Mouse (Mus musculus) testis, postnatal 14 days (tissue): Measurements from ENCODE around the gene Llgl2.

Experiments
- DNase-seq: peaks from one replicate; pipeline ENCODE4 v3.0.0; 2021; ENCODE audit warnings: low spot score

Gene Llgl2

DNA sequence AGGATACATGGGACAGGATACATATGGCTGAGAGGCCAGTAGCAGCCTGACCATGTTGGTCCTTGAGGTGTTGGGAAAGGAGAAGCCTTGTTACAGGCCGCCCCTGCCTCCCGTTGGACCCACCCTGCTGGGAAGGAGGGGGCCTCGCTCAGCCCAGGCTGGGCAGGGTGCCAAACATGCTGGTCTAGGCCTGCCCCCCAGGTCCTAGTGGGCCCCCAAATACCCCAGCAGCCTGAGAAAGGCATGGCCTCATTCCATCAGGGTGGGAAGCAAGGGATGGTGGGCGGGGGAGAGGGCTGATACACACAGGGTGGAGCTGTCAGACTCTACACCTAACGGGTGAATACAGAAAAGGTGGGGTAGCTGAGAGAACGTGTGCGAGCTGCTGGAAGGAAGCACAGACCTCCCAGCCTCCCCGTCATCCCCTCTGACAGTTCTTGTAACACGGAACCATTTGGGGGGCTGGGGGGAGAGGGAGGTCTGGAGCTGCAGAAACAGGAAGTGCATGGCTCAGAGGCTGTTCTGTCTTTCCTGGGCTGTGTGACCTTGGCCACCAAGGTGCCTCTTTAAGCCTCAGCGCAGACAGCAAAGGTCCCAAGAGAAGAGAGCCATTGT is 15.0 kb upstream of the Llgl2 start:
- DNase-seq = no peak

DNA sequence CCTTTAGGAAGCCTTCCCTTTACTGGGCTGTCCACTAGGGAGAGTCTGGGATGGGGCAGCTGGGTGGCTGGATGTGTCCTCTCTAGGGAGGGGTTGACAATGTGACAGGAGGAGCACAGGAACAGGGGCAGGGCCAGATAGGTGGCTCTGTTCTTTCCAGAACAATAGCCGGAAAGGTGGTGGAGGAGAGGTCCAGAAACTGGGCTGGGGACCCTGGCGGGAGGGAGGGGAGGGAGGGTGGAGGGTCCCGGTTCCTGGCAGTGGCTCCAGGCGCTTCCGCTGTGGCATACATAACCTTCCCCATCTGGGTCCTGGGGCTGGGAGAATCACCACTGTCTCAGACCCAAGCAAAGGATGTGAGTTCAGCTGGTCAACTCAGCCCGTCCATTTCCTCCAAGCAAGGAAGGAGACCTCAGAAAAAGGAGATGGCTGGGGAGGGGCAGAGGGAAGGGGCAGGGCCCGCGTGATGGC is 14.5 kb upstream of the Llgl2 start:
- DNase-seq = no peak

DNA sequence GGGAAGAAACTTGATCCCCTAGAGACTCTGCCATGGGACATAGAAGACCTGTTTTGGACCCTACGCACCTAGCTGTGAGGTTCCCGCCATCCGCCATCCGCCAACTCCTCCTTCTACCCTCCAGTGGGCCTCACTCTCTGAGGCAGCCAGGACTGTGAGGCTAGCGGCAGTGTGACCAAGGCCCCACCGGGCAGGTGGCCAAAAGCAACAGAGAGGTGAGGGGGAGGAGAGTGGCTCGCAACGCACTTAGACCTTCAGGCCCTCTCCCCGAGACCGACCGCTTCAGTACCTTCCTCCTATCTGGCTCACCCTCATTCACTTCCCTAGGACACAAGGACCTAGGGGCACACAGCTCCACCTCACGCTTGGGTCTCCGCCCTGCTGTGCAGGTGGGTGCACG is 13.5 kb upstream of the Llgl2 start:
- no peak for DNase-seq

GRCm38 (mm10) chr11:115811381-115812093 is 12.3 kb upstream of the Llgl2 start:
- no peak for DNase-seq

- DNase-seq = no peak
Observed at GRCm38 (mm10) chr11:115812095-115812494, 11.8 kb upstream of the Llgl2 start.

- peak; percentile 48 for DNase-seq
Observed at GRCm38 (mm10) chr11:115812533-115813420, 11.1 kb upstream of the Llgl2 start.

- peak; percentile 94 for DNase-seq
Observed at GRCm38 (mm10) chr11:115813507-115814296, 10.1 kb upstream of the Llgl2 start, which contains the start of gene Caskin2. TSS of gene Caskin2 (minus strand) at chr11:115813639.

GRCm38 (mm10) chr11:115814605-115815450 is 9.0 kb upstream of the Llgl2 start, which contains the start of gene Tsen54:
TSS of gene Tsen54 (plus strand) at chr11:115814724.
- DNase-seq = peak; percentile 86

DNA sequence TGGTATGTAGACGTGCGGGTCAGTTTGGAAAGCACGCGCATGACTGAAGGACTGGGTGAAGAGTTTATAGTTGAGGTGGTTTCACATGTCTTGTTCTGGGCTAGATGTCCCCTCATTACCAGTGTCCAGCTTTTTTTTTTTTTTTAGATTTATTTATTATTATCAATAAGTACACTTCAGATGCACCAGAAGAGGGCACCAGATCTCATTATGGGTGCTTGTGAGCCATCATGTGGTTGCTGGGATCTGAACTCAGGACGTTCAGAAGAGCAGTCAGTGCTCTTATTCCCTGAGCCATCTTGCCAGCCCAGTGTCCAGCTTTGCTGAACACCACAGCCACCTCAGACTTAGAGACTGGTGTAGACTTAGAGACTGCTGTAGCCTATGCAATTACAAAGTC is 6.5 kb upstream of the Llgl2 start:
- DNase-seq = no peak

DNA sequence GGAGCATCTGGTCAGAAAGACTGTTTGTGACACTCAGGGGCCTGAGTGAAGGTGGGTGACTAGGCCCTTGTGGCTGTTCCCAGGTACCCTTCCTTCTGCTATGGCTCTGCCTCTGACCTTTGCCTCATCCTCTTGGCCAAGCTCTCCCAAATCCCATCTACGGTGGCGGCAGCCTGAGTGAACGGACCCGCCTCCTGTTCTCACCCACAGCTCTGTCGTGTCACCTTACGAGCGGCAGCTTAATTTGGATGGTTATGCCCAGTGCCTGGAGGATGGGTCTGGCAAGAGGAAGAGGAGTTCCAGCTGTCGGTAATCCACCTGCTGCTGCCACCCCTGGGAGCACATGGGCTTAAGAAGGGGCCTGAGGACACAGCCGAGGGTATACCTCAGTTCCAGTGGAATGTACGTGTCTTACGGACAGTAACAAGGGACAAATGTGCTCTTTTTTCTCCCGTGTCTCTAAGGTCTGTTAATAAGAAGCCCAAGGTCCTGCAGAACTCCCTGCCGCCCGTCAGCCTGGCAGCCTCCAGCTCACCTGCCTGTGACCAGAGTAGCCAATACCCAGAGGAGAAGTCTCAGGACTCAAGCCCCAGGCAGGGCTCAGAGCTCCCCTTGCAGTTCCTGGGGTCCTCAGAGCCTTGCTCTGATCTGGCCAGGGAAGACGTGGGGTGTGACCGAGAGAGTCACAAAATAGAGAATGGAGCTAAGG is 3.8 kb upstream of the Llgl2 start:
- no peak for DNase-seq

DNA sequence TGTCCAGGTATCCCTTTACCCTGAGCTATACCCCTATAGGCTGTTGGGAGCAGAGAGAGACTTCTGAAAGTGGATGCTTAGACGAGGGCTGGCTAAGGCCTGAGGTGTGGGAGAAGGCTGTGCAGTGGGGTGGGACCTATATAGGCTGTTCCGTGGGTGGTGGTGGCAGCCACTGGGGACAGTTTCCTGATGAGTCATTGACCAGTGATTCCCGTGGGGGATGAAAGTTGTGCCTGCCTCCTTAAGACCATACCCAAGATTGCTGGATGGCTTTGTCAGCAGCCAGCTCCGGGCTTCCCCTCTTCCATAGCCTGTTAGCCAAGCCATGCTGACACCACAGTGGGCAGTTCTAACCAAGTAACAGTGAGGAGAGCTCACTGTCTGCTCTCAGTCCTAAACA is 2.8 kb upstream of the Llgl2 start:
- no peak for DNase-seq

GRCm38 (mm10) chr11:115824813-115825212 is 964 bp downstream of the Llgl2 start:
- DNase-seq = no peak

DNA sequence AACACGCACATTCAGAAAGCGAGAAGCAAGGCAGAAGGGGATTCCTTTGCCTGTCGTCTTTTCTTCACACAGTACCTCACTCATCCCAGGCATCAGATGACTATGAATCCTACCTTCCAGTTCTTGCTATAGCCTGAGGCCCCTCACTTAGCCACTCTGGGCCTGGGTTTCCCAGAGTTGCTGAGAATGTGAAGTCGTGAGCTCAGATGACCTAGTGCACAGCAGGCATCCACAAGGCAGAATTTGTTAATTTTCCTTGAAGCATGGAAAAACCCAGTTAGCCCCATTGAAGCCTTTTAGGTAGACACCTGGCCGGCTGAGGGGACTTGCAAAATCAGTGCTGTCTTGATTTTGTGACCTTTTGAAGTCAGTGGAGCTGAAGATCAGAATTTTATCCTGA is 2.6 kb downstream of the Llgl2 start:
- no peak for DNase-seq

GRCm38 (mm10) chr11:115827624-115828023 is 3.8 kb downstream of the Llgl2 start:
- DNase-seq = no peak

DNA sequence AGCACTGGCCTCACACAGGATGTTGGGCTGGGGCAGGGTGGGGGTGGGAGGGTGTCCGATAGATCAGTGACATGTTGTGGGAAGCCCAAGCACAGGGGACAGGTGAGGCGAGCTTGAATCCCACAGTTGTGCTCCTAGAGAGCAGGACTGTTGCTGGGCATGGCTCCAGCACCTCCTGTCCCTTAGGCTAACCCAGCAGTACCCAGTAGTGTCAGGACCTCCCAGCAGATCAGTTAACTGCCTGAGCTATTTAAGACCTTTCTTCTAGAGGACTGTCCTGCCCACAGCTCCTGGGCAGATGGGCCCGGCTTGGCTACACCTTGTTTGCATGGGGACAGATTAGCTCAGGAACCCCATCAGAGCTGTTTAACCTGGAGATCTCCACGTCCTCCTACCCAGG is 5.2 kb downstream of the Llgl2 start:
- no peak for DNase-seq

- no peak for DNase-seq
Observed at GRCm38 (mm10) chr11:115830550-115831325, 6.9 kb downstream of the Llgl2 start.

DNA sequence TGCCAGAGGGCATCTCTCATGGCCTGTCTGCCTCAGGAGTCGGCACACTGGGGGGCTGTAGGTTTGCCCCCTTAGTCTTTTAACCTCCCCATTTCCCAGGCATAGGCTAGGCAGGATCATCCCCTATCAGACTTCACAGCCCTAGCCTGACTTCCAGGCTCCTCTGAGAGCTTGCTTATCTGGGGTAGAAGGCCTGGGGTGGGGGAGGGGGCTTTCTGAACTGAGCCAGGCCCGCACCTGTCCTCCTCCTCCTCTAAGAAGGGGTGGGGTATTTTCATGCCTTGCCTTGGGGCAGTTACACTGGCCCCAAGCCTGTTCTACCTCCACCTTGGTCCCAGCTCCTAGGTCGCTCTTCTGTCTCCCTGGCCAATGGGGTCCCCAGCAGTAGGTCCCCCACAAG is 7.7 kb downstream of the Llgl2 start:
- DNase-seq = no peak

GRCm38 (mm10) chr11:115832064-115832463 is 8.2 kb downstream of the Llgl2 start:
- DNase-seq = no peak

- DNase-seq = no peak
Observed at GRCm38 (mm10) chr11:115832523-115832922, 8.7 kb downstream of the Llgl2 start.
